Mouse (Mus musculus): ENCODE results near the gene Mst1r.

- no peak for TF ChIP-seq CTCF (IDR thresholded peaks at IDR 0.05; ENCODE audit: low read depth, low read length)
- TF ChIP-seq POLR2A (IDR thresholded peaks at IDR 0.05; ENCODE audit: extremely low read depth, insufficient read depth, low read length): no peak
Measured at GRCm38 (mm10) chr9:107959896-107960295, 53.2 kb downstream of the Mst1r start.

All from liver, adult 2 months (tissue).